Mouse (Mus musculus): ENCODE data around the gene Nom1. TPM values are rescaled to one million over a fixed set of nuclear protein-coding genes. Genes with fewer than 3 reads are reported as not detected.

The Nom1 gene
- total and polyA plus RNA-seq, 3 experiments, result 4.5 to 16.1 (median 13.4) TPM

GRCm38 (mm10) chr5:29445275-29445674, 10.8 kb downstream of the Nom1 start:
- Histone ChIP-seq H3K27me3 (ENCODE audit: control insufficient read depth, insufficient read depth, low read length) (no peaks in the 10 kb centered on the region), H3K4me1 (ENCODE audit: control insufficient read depth, insufficient read depth, low read length) (no peaks in the 10 kb centered on the region), H3K4me3 (no peak overlapping the region), H3K9ac (ENCODE audit: low read depth, low read length) (no peak overlapping the region), H3K79me2 (replicated peaks; ENCODE audit: control insufficient read depth, insufficient read depth, low read length) (no peaks in the 10 kb centered on the region), H3K36me3 (ENCODE audit: control insufficient read depth, insufficient read depth, low read length) (peaks cover 4% of the 10 kb centered on the region; the same call in 1 of the 2 replicates), H3K27ac (no peak overlapping the region)
- TF ChIP-seq POLR2A (IDR thresholded peaks at IDR 0.05; ENCODE audit: insufficient read depth, low read depth, low read length), result no peak
- TF ChIP-seq EP300 (IDR thresholded peaks at IDR 0.05; ENCODE audit: insufficient read depth, low read depth, low read length), result no peak
- no peak for TF ChIP-seq CTCF (IDR thresholded peaks at IDR 0.05)
- intact Hi-C loops (cut with DNase I), result no loop called here
- WGBS, result 97% methylated on average over 2 of the region's 2 CpGs
- no peak for DNase-seq

- H3K36me3 ChIP-seq (ENCODE audit: control insufficient read depth, insufficient read depth, low read length), result no peaks in the 10 kb centered on the region; the same call in 1 of the 2 replicates
These were observed 17.9 kb downstream of the Nom1 start for GRCm38 (mm10) chr5:29452352-29452751.

GRCm38 (mm10) chr5:29456895-29457656, 22.6 kb downstream of the Nom1 start:
- DNase-seq, result no peak
- no peaks in the 10 kb centered on the region; the same call in 1 of the 2 replicates for H3K36me3 ChIP-seq (ENCODE audit: control insufficient read depth, insufficient read depth, low read length)
- TF ChIP-seq CTCF (IDR thresholded peaks at IDR 0.05) (no peak), POLR2A (IDR thresholded peaks at IDR 0.05; ENCODE audit: insufficient read depth, low read depth, low read length) (no peak), EP300 (IDR thresholded peaks at IDR 0.05; ENCODE audit: insufficient read depth, low read depth, low read length) (no peak)
- no peak overlapping the region for H3K4me3 ChIP-seq
- H3K79me2 ChIP-seq (replicated peaks; ENCODE audit: control insufficient read depth, insufficient read depth, low read length), result no peaks in the 10 kb centered on the region
- H3K4me1 ChIP-seq (ENCODE audit: control insufficient read depth, insufficient read depth, low read length), result no peaks in the 10 kb centered on the region
- 57% methylated on average over 5 of the region's 5 CpGs for WGBS
- H3K27ac ChIP-seq, result no peak overlapping the region
- no peak overlapping the region for H3K9ac ChIP-seq (ENCODE audit: low read depth, low read length)
- intact Hi-C loops (cut with DNase I), result no loop called here
- no peaks in the 10 kb centered on the region for H3K27me3 ChIP-seq (ENCODE audit: control insufficient read depth, insufficient read depth, low read length)

More at GRCm38 (mm10) chr5:29452352-29452751, 17.9 kb downstream of the Nom1 start:
- Histone ChIP-seq H3K4me1 (ENCODE audit: control insufficient read depth, insufficient read depth, low read length) (no peaks in the 10 kb centered on the region), H3K9ac (ENCODE audit: low read depth, low read length) (no peak overlapping the region), H3K4me3 (no peak overlapping the region), H3K27me3 (ENCODE audit: control insufficient read depth, insufficient read depth, low read length) (no peaks in the 10 kb centered on the region), H3K27ac (no peak overlapping the region), H3K79me2 (replicated peaks; ENCODE audit: control insufficient read depth, insufficient read depth, low read length) (no peaks in the 10 kb centered on the region)
- DNase-seq, result no peak
- whole genome bisulfite sequencing, result 79% methylated on average over 4 of the region's 4 CpGs
- intact Hi-C loops (cut with DNase I), result no loop called here
- TF ChIP-seq EP300 (IDR thresholded peaks at IDR 0.05; ENCODE audit: insufficient read depth, low read depth, low read length), result no peak
- TF ChIP-seq POLR2A (IDR thresholded peaks at IDR 0.05; ENCODE audit: insufficient read depth, low read depth, low read length), result no peak
- TF ChIP-seq CTCF (IDR thresholded peaks at IDR 0.05), result no peak

GRCm38 (mm10) chr5:29462943-29463686, 28.7 kb downstream of the Nom1 start:
- intact Hi-C loops (cut with DNase I), result no loop called here
- Histone ChIP-seq H3K4me3 (no peak overlapping the region), H3K36me3 (ENCODE audit: control insufficient read depth, insufficient read depth, low read length) (no peaks in the 10 kb centered on the region), H3K79me2 (replicated peaks; ENCODE audit: control insufficient read depth, insufficient read depth, low read length) (no peaks in the 10 kb centered on the region), H3K9ac (ENCODE audit: low read depth, low read length) (no peak overlapping the region), H3K4me1 (ENCODE audit: control insufficient read depth, insufficient read depth, low read length) (no peaks in the 10 kb centered on the region), H3K27ac (no peak overlapping the region), H3K27me3 (ENCODE audit: control insufficient read depth, insufficient read depth, low read length) (peaks cover 11% of the 10 kb centered on the region)
- no peak for DNase-seq
- WGBS, result 72% methylated on average over 9 of the region's 9 CpGs
- TF ChIP-seq POLR2A (IDR thresholded peaks at IDR 0.05; ENCODE audit: insufficient read depth, low read depth, low read length), result no peak
- no peak for TF ChIP-seq EP300 (IDR thresholded peaks at IDR 0.05; ENCODE audit: insufficient read depth, low read depth, low read length)
- no peak for TF ChIP-seq CTCF (IDR thresholded peaks at IDR 0.05)

GRCm38 (mm10) chr5:29467489-29468350, 33.3 kb downstream of the Nom1 start:
- peaks cover 23% of the 10 kb centered on the region for H3K27me3 ChIP-seq (ENCODE audit: control insufficient read depth, insufficient read depth, low read length)
- H3K27ac ChIP-seq, result no peak overlapping the region
- DNase-seq, result peak in 1 of 2 experiments; percentile 19
- H3K4me3 ChIP-seq, result peak overlapping the region; percentile 42
- no peaks in the 10 kb centered on the region for H3K4me1 ChIP-seq (ENCODE audit: control insufficient read depth, insufficient read depth, low read length)
- 8% methylated on average over 67 of the region's 67 CpGs for WGBS
- intact Hi-C loops (cut with DNase I), result no loop called here
- peak overlapping the region; percentile 12 for H3K9ac ChIP-seq (ENCODE audit: low read depth, low read length)
- no peaks in the 10 kb centered on the region for H3K79me2 ChIP-seq (replicated peaks; ENCODE audit: control insufficient read depth, insufficient read depth, low read length)
- no peaks in the 10 kb centered on the region for H3K36me3 ChIP-seq (ENCODE audit: control insufficient read depth, insufficient read depth, low read length)
- TF ChIP-seq CTCF (IDR thresholded peaks at IDR 0.05) (no peak), POLR2A (IDR thresholded peaks at IDR 0.05; ENCODE audit: insufficient read depth, low read depth, low read length) (no peak), EP300 (IDR thresholded peaks at IDR 0.05; ENCODE audit: insufficient read depth, low read depth, low read length) (no peak)
